Mouse (Mus musculus): Measurements from ENCODE around the gene Sobp. TPM values are rescaled to one million over a fixed set of nuclear protein-coding genes. Genes with fewer than 3 reads are reported as not detected.

The Sobp gene
- total RNA-seq, 2 experiments from 2014 or later, result 13.1 to 21.5 TPM

- no peak for DNase-seq
These were observed 8.2 kb downstream of the Sobp start for GRCm38 (mm10) chr10:43166146-43166545.

DNA sequence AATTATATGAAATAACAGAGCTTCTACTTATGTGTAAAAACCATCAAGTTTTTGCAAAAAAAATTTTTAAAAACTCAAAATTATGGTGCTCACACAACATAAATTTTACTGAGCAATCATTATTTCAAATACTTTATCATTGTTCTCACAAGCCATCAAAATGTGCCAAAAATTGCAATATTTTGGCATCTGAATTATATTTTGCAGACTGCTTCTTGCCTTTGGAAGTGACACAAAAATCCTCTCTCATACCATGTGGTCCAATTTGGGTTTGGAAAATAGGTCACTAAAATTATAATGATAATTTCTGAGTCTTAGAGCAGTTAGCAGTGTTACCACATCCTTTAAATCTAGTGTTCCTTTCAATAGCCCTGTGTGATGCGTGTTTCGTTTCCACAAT, 9.9 kb downstream of the Sobp start:
- intact Hi-C loops (cut with DNase I; ENCODE audit: low total_unique reads), result no loop called here
- no peak for DNase-seq

More at GRCm38 (mm10) chr10:43166146-43166545, 8.2 kb downstream of the Sobp start:
- intact Hi-C loops (cut with DNase I; ENCODE audit: low total_unique reads), result no loop called here

- intact Hi-C loops (cut with DNase I; ENCODE audit: low total_unique reads), result no loop called here
- no peak for DNase-seq
These were observed 12.0 kb downstream of the Sobp start for GRCm38 (mm10) chr10:43162318-43162717.

DNA sequence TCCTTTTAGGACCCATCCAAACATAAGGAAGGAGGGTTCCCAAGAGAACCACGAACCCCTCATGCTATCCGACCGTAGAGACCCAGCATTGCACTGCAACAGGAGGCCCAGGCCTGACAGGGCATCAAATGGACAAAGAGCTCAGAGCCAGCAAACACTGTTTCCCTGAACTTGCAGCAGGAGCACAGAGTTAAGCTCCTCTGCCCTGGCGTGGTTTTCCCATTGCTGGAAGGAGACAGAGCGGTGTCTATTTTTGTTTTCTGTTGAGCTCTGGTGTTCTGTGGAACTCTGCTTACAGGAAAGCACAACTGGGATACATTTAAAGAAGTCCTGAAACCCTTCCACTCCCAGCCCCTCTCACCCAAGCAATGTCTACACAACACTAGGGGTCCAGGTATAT, 15.0 kb downstream of the Sobp start:
- DNase-seq, result peak; percentile 37

GRCm38 (mm10) chr10:43158917-43159316, 15.4 kb downstream of the Sobp start:
- no peak for DNase-seq
- intact Hi-C loops (cut with DNase I; ENCODE audit: low total_unique reads), result no loop called here

More for the DNA sequence above, 15.0 kb downstream of the Sobp start:
- intact Hi-C loops (cut with DNase I; ENCODE audit: low total_unique reads), result no loop called here

- intact Hi-C loops (cut with DNase I; ENCODE audit: low total_unique reads), result no loop called here
- DNase-seq, result peak; percentile 83
These were observed 19.2 kb downstream of the Sobp start for GRCm38 (mm10) chr10:43155046-43155560.

- no peak for DNase-seq
- intact Hi-C loops (cut with DNase I; ENCODE audit: low total_unique reads), result no loop called here
These were observed 21.7 kb downstream of the Sobp start for GRCm38 (mm10) chr10:43152643-43153042.

- intact Hi-C loops (cut with DNase I; ENCODE audit: low total_unique reads), result no loop called here
- DNase-seq, result no peak
These were observed 25.9 kb downstream of the Sobp start for GRCm38 (mm10) chr10:43148456-43148855.

DNA sequence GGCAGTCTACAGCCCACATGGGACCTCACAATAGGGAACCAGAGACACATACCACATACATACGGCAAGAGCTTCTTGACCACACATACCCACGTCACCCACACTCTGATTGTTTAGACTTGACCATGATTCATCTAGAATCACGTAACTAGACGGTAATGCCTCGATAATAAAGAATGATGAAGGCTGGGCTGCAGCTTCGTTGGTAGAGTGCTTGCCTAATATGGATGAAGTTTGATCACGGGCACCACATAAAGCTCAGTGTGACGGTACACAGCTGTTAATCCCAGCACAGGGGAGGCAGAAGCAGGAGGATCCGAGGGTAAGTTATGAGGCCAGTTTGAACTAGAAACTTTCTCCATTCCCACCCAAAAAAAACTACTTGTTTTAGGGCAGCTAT, 31.2 kb downstream of the Sobp start:
- no peak for DNase-seq
- intact Hi-C loops (cut with DNase I; ENCODE audit: low total_unique reads), result no loop called here

DNA sequence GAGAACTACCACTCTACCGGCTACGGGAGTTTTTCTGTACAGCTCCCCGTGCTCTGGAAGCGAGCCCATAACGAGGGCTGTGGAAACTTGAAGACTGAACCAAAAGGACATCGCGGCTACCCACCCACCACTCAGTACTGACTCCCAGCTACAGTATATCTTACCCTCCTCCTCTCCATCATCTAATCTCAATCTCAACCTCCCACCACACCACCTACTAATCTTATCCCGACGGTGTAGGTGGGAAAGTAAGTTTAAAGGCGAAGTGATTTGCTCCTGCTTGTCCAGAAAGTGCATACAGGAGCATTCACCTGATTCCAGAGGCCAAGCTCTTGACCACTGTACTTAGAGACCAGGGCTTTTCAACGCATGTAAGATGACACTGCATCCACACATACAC, 40.3 kb downstream of the Sobp start:
- no peak for DNase-seq
- intact Hi-C loops (cut with DNase I; ENCODE audit: low total_unique reads), result no loop called here

- DNase-seq, result no peak
- intact Hi-C loops (cut with DNase I; ENCODE audit: low total_unique reads), result no loop called here
These were observed 45.6 kb downstream of the Sobp start for GRCm38 (mm10) chr10:43128750-43129149.

DNA sequence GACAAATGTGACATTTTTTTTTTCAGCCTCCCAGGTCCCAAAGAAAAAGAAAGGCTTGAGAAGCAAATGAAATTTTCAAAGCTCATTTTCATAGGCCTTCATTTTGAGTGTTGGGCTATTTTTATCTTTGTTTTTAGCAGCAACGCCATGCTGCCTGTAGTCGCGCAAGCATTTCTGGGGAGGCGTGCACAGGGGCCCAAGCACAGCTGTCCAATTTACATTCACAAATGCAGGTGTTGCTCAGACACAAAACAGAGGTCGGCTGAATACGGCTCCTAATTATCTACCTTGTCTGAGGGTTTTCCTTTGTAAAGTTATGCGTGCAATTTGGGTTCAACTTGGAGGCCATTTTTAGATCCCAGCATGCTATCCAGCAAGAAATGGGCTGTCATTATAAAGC, 49.8 kb downstream of the Sobp start:
- intact Hi-C loops (cut with DNase I; ENCODE audit: low total_unique reads), result no loop called here
- no peak for DNase-seq

DNA sequence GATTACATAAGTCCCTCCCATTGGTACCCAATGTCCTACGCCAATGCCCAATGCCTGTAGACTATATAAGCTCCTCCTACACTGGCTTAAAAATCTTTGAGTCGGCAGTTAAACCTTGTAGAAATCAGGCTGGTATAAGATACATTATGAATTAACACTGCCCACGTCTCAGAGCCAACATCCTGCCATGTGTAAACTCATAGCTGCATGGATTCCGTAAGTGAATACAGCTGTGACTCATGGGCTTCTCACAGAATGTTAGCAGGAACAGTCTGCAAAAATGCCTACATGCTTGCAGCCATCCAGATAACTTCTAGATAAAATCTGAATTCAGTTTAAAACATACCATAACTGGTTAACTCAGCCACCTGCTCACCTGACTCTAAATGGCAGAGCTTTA, 50.2 kb downstream of the Sobp start:
- intact Hi-C loops (cut with DNase I; ENCODE audit: low total_unique reads), result no loop called here
- no peak for DNase-seq

- DNase-seq, result no peak
- intact Hi-C loops (cut with DNase I; ENCODE audit: low total_unique reads), result no loop called here
These were observed 50.9 kb downstream of the Sobp start for GRCm38 (mm10) chr10:43123422-43123821.

GRCm38 (mm10) chr10:43120688-43121450, 53.5 kb downstream of the Sobp start:
- intact Hi-C loops (cut with DNase I; ENCODE audit: low total_unique reads), result no loop called here
- no peak for DNase-seq

DNA sequence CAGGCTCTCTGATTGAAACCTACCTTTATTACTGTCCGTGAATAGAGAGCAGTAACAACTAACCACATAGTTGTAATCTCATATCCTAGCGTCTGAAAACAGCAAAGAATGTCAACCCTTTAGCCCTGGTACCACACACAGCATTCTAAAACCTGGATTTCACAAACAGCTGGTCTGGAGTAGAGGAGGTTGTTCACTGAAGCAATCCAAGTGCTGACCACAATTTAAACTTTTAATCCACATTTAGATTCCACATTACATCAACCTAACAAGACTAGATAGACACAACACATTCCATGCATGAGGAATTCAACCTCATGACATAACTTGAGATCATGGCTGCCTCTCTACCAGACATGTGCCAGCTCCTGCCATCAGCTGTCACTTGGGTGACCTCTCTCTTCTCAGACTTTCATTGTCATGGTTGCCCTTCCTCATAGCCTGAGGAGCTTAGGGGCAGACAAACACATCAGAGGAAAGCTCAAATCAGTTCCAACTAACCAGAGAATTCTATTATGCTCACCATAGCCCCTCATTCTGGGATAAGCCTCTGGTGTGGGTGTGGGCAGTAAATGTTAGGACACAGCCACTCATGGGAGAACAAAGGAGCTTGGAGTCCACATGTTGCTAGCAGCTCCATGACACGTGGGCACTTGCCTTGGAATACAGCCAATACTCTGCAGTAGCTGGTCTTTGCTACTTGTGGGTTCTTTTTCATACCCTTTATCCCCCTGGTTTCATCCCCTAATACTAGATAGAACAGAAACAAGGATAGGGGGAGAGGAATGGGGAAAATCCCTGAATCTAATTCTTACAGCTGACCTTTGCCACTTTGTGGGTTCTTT, 58.0 kb downstream of the Sobp start:
- intact Hi-C loops (cut with DNase I; ENCODE audit: low total_unique reads), result no loop called here
- DNase-seq, result no peak

GRCm38 (mm10) chr10:43112296-43112695, 62.0 kb downstream of the Sobp start:
- intact Hi-C loops (cut with DNase I; ENCODE audit: low total_unique reads), result no loop called here
- DNase-seq, result no peak

GRCm38 (mm10) chr10:43106616-43107015, 67.7 kb downstream of the Sobp start:
- no peak for DNase-seq
- intact Hi-C loops (cut with DNase I; ENCODE audit: low total_unique reads), result no loop called here

DNA sequence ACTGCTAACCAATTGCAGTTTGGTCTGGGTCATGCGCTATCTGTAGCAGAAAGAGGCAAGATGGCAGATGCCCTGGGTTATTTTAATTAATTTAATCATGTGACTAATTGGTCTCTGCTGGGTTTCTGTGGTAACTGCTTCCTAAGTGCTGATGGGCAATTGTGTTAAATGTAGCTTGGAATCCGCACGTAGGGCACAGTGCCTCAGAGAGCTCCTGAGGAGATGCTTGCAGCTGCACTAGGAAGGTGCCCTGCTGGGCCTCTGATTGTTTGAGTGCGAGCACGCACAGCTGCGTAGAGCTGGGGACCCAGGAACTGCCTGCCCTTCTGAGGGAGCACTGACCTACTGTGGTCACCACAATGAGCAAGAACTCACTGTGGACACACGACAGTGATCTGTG, 68.1 kb downstream of the Sobp start:
- intact Hi-C loops (cut with DNase I; ENCODE audit: low total_unique reads), result no loop called here
- DNase-seq, result no peak

- intact Hi-C loops (cut with DNase I; ENCODE audit: low total_unique reads), result no loop called here
These were observed 73.8 kb downstream of the Sobp start for GRCm38 (mm10) chr10:43100513-43100912.

GRCm38 (mm10) chr10:43099229-43099628, 75.1 kb downstream of the Sobp start:
- DNase-seq, result peak; percentile 24
- intact Hi-C loops (cut with DNase I; ENCODE audit: low total_unique reads), result no loop called here

More at GRCm38 (mm10) chr10:43100513-43100912, 73.8 kb downstream of the Sobp start:
- DNase-seq, result no peak

All from gastrocnemius, postnatal 14 days (tissue).